Mouse (Mus musculus): ENCODE results near the gene Pard3b.

DNA sequence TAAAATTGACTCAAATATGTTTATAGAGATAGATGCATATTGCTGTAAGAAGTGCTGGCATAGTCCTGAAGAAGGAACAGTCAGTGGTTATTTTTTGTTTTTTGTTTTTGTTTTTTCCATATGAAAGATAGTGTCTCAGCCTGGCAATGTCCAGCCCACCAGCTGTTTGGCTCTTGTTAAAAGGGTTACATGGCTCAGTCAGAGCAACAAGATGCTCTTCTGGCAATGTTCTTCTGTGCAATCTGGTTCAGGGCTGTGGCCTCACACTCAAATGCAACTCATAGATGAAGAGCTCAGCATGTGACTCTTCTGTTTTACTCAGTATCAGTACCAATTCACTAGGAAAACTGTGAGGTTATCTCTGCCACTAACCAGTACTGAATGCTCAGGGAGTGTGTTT lies 104.2 kb downstream of the Pard3b start:
- TF ChIP-seq POLR2A (IDR thresholded peaks at IDR 0.05; ENCODE audit: insufficient read depth, low read depth, low read length), result no peak
- no peak for TF ChIP-seq EP300 (IDR thresholded peaks at IDR 0.05; ENCODE audit: insufficient read depth, low read depth, low read length)
- TF ChIP-seq CTCF (IDR thresholded peaks at IDR 0.05), result no peak
